Mouse (Mus musculus) G1E (cell line): ENCODE data around the gene Jdp2.

Experiments
- CTCF ChIP-seq: IDR thresholded peaks from 2 replicates; pipeline ENCODE4 v1.5.1; 2012; ENCODE audit warnings: low read depth, low read length, inconsistent platforms, mixed read lengths
- POLR2AphosphoS5 ChIP-seq: IDR thresholded peaks from 2 replicates; pipeline ENCODE4 v1.6.1; 2012; ENCODE audit warnings: low read depth, low read length, inconsistent platforms; ENCODE audit not compliant: insufficient replicate concordance

DNA sequence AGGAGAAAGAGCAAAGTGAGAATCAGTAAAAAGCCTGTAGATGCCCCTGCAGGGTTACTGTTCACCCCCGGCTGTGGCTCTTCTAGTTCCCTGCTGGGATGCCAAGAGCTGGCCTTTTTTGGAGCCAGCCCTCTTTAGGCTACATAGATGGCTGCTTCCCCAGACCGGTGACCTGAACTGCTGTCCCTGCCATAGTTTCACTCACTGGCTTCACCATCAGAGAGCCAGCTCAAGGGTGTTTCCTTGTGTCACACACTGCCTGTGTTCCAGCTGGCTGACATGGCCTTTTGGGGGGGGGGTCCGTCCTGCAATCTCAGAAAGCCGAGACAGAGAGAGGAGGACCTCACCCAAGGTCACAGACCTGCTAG lies 42.7 kb downstream of the Jdp2 start:
- TF ChIP-seq POLR2AphosphoS5, result no peak
- no peak for TF ChIP-seq CTCF
